Mouse (Mus musculus) monocyte, adult 2 months (primary cell): ENCODE measurements around the gene Megf8.

Source experiments
- DNase-seq, 2 experiments: peaks; one replicate each; pipeline ENCODE4 v3.0.0; 2022; ENCODE audit warnings: low spot score in 2 of 2, low read depth in 1 of 2

Megf8 gene

GRCm38 (mm10) chr7:25333596-25334307 lies 16.8 kb downstream of the Megf8 start:
- DNase-seq: peak; percentile 18 to 44

GRCm38 (mm10) chr7:25334472-25334871 lies 17.5 kb downstream of the Megf8 start:
- DNase-seq: no peak

GRCm38 (mm10) chr7:25339329-25339728 lies 22.4 kb downstream of the Megf8 start:
- DNase-seq: no peak

- no peak for DNase-seq
Observed at GRCm38 (mm10) chr7:25341000-25341784, 24.2 kb downstream of the Megf8 start.

GRCm38 (mm10) chr7:25348861-25349260 lies 31.9 kb downstream of the Megf8 start:
- no peak for DNase-seq

- DNase-seq: no peak
Observed at GRCm38 (mm10) chr7:25358721-25359206, 41.8 kb downstream of the Megf8 start.

GRCm38 (mm10) chr7:25363151-25363550 lies 46.2 kb downstream of the Megf8 start:
- DNase-seq: no peak

- DNase-seq: no peak
Observed at GRCm38 (mm10) chr7:25363632-25364031, 46.7 kb downstream of the Megf8 start.

- no peak for DNase-seq
Observed at GRCm38 (mm10) chr7:25365937-25366625, 49.1 kb downstream of the Megf8 start.

GRCm38 (mm10) chr7:25367632-25368293 lies 50.8 kb downstream of the Megf8 start:
- DNase-seq: no peak

- no peak for DNase-seq
Observed at GRCm38 (mm10) chr7:25368333-25368732, 51.4 kb downstream of the Megf8 start.

- no peak for DNase-seq
Observed at GRCm38 (mm10) chr7:25369058-25369749, 52.2 kb downstream of the Megf8 start, which contains the start of gene Cnfn. Gene Cnfn, minus strand, starts transcription at chr7:25369724.

- DNase-seq: no peak
Observed at GRCm38 (mm10) chr7:25372441-25372840, 55.5 kb downstream of the Megf8 start.

- no peak for DNase-seq
Observed at GRCm38 (mm10) chr7:25376556-25376955, 59.6 kb downstream of the Megf8 start.

- DNase-seq: no peak
Observed at GRCm38 (mm10) chr7:25377100-25377700, 60.2 kb downstream of the Megf8 start.

- DNase-seq: no peak
Observed at GRCm38 (mm10) chr7:25378181-25379100, 61.5 kb downstream of the Megf8 start.

- no peak for DNase-seq
Observed at GRCm38 (mm10) chr7:25379551-25380351, 62.8 kb downstream of the Megf8 start.
